Mouse (Mus musculus): ENCODE measurements at regions not wholly inside any gene's neighbourhood (a gene's known extent, or its start where the extent isn't known, plus 50 kb on each side); places are given as distances from the start of the nearest gene placed in this dataset.
A peak's percentile ranks its signal among the peaks of the same experiment; 100 is the strongest.

- Histone ChIP-seq H3K4me3 (replicated peaks) (no peak overlapping the region), H3K36me3 (replicated peaks) (no peaks in the 10 kb centered on the region), H3K27ac (no peak overlapping the region), H3K4me1 (no peaks in the 10 kb centered on the region), H3K9me3 (no peaks in the 10 kb centered on the region), H3K4me2 (no peak overlapping the region), H3K9ac (no peak overlapping the region), H3K27me3 (no peaks in the 10 kb centered on the region)
- WGBS: 60% methylated on average over 5 of the region's 5 CpGs
- no peak for ATAC-seq (ENCODE audit: low FRiP score)
Measured at GRCm38 (mm10) chr15:49812885-49813284, 4071.8 kb upstream of the Gm7489 start.

GRCm38 (mm10) chr15:49860331-49860730, 4024.4 kb upstream of the Gm7489 start:
- no peak overlapping the region for H3K4me2 ChIP-seq
- no peaks in the 10 kb centered on the region for H3K36me3 ChIP-seq (replicated peaks)
- H3K4me1 ChIP-seq: no peaks in the 10 kb centered on the region
- H3K9me3 ChIP-seq: no peaks in the 10 kb centered on the region
- no peak overlapping the region for H3K27ac ChIP-seq
- H3K27me3 ChIP-seq: no peaks in the 10 kb centered on the region
- no peak overlapping the region for H3K4me3 ChIP-seq (replicated peaks)
- no peak overlapping the region for H3K9ac ChIP-seq
- ATAC-seq (ENCODE audit: low FRiP score): no peak
- 52% methylated on average over 1 of the region's 1 CpGs for WGBS

GRCm38 (mm10) chr15:49874555-49874954, 4010.2 kb upstream of the Gm7489 start:
- ATAC-seq (ENCODE audit: low FRiP score): peak; percentile 65; the same call in 1 of the 2 replicates
- WGBS: 39% methylated on average over 4 of the region's 4 CpGs
- Histone ChIP-seq H3K36me3 (replicated peaks) (no peaks in the 10 kb centered on the region), H3K4me1 (no peaks in the 10 kb centered on the region), H3K27me3 (no peaks in the 10 kb centered on the region), H3K4me2 (no peak overlapping the region), H3K9me3 (no peaks in the 10 kb centered on the region), H3K4me3 (replicated peaks) (no peak overlapping the region), H3K27ac (no peak overlapping the region), H3K9ac (no peak overlapping the region)

GRCm38 (mm10) chr15:49885947-49886346, 3998.8 kb upstream of the Gm7489 start:
- Histone ChIP-seq H3K36me3 (replicated peaks) (no peaks in the 10 kb centered on the region), H3K27ac (no peak overlapping the region), H3K27me3 (no peaks in the 10 kb centered on the region), H3K9me3 (no peaks in the 10 kb centered on the region), H3K9ac (no peak overlapping the region), H3K4me1 (no peaks in the 10 kb centered on the region), H3K4me3 (replicated peaks) (no peak overlapping the region), H3K4me2 (no peak overlapping the region)
- no peak for ATAC-seq (ENCODE audit: low FRiP score)

GRCm38 (mm10) chr15:49896045-49896444, 3988.7 kb upstream of the Gm7489 start:
- WGBS: 74% methylated on average over 4 of the region's 4 CpGs
- no peak overlapping the region for H3K9ac ChIP-seq

GRCm38 (mm10) chr15:49898783-49899182, 3985.9 kb upstream of the Gm7489 start:
- no peak for ATAC-seq (ENCODE audit: low FRiP score)
- H3K36me3 ChIP-seq (replicated peaks): no peaks in the 10 kb centered on the region
- no peaks in the 10 kb centered on the region for H3K9me3 ChIP-seq
- no peak overlapping the region for H3K9ac ChIP-seq
- WGBS: 83% methylated on average over 3 of the region's 3 CpGs
- no peak overlapping the region for H3K27ac ChIP-seq
- no peak overlapping the region for H3K4me3 ChIP-seq (replicated peaks)
- H3K4me2 ChIP-seq: no peak overlapping the region
- H3K27me3 ChIP-seq: no peaks in the 10 kb centered on the region
- H3K4me1 ChIP-seq: no peaks in the 10 kb centered on the region

More at GRCm38 (mm10) chr15:49896045-49896444, 3988.7 kb upstream of the Gm7489 start:
- Histone ChIP-seq H3K4me3 (replicated peaks) (no peak overlapping the region), H3K9me3 (no peaks in the 10 kb centered on the region), H3K4me1 (no peaks in the 10 kb centered on the region), H3K36me3 (replicated peaks) (no peaks in the 10 kb centered on the region), H3K27me3 (no peaks in the 10 kb centered on the region), H3K27ac (no peak overlapping the region), H3K4me2 (no peak overlapping the region)
- ATAC-seq (ENCODE audit: low FRiP score): no peak

- Histone ChIP-seq H3K4me2 (no peak overlapping the region), H3K9me3 (no peaks in the 10 kb centered on the region), H3K27me3 (no peaks in the 10 kb centered on the region), H3K9ac (no peak overlapping the region), H3K36me3 (replicated peaks) (no peaks in the 10 kb centered on the region), H3K4me1 (no peaks in the 10 kb centered on the region), H3K27ac (no peak overlapping the region), H3K4me3 (replicated peaks) (no peak overlapping the region)
- ATAC-seq (ENCODE audit: low FRiP score): no peak
- 86% methylated on average over 2 of the region's 2 CpGs for WGBS
Measured at GRCm38 (mm10) chr15:49899782-49900181, 3984.9 kb upstream of the Gm7489 start.
